Mouse (Mus musculus): ENCODE results near the gene Apol8. TPM values are rescaled to one million over a fixed set of nuclear protein-coding genes. Genes with fewer than 3 reads are reported as not detected.
A peak's percentile ranks its signal among the peaks of the same experiment; 100 is the strongest.

Gene Apol8
- total RNA-seq, 2 experiments from 2014 or later = 4.0 to 4.8 TPM

DNA sequence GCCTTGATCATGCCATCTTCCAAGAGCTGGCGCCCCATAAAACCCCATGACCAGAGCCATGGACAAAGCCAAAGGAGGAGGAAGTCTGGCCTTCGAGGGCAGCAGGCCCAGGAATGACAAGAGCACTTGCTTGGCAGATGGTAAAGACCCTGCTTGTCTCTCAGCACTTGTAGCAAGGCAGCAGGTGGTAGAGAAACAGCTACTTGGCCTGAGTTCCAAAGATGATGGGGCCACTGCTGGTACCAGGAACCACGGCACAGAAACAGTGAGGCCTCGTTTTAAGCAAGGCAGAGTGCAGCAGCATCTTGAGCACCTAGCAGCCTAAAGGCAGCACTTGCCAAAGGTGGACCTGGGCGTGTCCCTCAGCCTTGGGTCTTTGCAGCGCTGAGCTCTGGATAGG lies 31.6 kb upstream of the Apol8 start:
- DNase-seq (ENCODE audit: extremely low spot score in 1 of 2, low spot score in 1 of 2) = no peak

DNA sequence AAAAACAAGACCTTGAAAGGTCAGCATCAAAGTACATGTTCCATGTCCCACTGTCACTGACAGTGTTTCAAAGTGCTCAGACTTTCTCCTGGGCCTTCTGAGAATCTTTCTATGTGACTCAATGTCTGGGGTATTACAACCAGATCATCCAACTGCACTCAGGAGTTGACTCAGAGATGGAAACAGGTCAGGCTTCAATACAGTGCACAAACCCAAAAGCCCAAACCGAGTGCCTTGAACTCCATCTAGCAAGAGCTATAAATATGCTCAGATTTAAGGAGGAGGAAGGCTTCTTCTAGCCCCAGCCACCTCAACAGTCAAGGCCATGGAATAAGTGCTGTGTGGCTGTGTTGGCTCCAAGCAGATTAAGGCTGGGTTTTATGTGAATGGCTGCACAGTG lies 29.0 kb upstream of the Apol8 start:
- DNase-seq (ENCODE audit: extremely low spot score in 1 of 2, low spot score in 1 of 2) = no peak

DNA sequence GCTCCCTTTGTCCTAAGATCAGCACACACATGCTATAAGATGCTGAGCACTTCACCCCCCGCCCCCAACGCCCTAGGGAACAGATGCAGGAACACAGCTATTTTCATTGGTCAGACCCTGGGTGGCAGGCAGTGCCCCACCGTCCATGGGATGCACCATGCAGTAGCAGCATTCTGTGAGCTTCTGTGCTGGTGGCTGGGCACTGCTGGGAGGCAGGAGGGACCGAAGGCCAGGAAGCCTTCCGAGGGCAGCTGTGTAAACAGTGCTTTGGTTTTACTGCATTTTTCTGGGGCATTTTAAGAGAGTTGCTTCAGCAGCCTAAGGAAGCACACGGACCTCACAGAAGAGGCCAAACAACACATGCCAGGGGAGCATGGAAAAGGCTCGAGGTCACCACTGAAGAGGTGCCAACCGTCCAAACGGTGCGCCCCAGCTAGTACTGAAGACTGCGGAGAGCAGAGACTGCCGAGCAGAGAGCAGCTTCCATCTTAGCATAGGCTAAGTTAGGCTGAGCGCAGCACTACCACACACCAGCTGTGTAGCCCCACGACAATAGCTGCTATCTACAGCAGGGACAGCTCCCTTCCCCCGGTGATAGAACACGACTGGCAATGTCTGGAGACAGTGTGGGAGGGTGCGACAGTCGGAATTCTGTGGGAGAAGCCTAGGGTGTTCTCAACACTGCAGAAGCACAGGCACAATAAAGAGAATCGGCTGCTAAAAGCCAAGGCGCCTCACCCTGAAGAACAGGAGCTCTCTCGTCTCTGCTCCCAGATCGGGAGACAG lies 27.4 kb upstream of the Apol8 start:
- DNase-seq (ENCODE audit: extremely low spot score in 1 of 2, low spot score in 1 of 2) = no peak

DNA sequence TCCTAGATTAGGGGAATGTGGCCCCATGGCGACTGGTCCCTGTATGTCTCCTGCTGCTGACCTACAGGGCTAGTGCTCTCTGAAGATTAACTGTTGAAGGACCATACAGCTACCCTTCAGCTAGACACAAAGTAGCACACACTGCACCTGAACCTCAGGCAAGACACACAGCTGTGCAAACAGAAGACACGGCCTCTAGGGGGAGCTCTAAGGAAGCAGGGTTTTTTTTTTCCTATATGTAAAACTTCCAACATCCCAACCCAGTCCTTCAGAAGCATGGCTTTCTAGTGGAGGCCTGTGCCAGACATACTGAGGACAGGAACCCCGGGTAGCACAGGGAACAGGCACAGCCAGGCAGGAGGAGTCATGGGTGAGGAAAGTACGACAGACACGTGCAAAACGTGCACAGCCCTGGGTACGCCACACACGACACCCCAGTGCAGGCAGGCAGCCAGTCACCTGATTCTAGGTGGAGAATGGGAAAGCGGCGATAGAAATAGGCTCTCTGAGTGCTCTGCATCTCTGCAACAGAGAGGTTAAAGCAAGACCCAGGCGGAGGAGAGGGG lies 25.7 kb upstream of the Apol8 start:
- peak in 1 of 2 experiments; percentile 51 for DNase-seq (ENCODE audit: extremely low spot score in 1 of 2, low spot score in 1 of 2)

DNA sequence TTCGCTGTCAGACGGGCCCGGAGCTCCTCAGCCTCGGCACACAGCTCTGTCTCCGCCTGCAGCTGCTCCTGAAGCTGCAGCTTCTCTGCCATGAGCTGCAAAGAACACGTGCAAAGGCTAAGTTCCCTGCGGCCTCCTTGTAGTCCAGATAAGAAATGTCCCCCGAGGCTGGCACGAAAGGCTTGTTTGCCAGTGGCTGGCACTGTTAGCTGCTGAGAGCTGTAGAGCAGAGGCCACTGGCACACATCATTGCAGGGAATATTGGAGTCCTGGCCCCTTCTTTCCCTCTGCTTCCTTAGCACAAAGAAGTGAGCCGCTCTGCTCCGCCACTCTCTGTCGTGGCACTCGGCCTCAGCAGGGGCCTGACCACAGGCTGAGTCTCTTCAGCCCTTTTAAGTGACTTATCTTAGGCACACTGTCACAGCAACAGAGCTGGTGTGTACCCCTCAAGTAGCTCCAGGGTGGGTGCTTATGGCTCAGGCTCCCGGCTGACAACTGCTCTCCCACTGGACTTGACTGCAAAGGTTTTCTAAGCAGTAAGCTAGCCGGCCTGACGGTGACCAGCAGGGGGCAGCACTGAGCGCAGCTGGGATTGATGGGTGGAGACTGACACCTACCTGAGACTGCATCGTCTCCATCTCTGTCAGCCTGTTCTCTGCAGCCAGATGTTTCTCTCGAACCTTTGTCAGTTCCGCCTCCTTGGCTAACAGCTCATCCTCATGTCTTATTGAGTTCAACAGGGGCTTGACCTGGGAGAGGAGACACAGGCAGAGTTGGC lies 18.6 kb upstream of the Apol8 start:
- DNase-seq (ENCODE audit: extremely low spot score in 1 of 2, low spot score in 1 of 2) = peak; percentile 87 to 95

DNA sequence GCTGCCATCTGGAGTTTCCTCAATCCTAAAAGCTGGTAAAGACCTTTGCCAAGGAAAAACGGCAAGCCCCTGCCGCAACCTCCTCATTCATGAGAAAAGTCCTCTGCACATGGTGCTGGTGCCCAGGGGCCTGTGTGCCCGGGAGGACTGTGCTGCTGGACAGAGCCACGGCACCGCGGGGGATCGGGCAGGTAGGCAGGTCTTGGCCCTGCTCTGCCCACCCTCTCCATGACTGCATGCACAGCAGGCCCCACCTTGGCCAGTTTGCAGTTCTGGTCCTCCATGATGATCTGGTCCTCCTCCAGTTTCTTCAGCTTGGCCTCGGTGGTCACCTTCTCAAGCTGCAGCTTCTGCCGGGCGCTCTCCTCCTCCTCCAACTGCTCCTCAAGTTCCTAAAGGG lies 17.5 kb upstream of the Apol8 start:
- DNase-seq (ENCODE audit: extremely low spot score in 1 of 2, low spot score in 1 of 2) = no peak

DNA sequence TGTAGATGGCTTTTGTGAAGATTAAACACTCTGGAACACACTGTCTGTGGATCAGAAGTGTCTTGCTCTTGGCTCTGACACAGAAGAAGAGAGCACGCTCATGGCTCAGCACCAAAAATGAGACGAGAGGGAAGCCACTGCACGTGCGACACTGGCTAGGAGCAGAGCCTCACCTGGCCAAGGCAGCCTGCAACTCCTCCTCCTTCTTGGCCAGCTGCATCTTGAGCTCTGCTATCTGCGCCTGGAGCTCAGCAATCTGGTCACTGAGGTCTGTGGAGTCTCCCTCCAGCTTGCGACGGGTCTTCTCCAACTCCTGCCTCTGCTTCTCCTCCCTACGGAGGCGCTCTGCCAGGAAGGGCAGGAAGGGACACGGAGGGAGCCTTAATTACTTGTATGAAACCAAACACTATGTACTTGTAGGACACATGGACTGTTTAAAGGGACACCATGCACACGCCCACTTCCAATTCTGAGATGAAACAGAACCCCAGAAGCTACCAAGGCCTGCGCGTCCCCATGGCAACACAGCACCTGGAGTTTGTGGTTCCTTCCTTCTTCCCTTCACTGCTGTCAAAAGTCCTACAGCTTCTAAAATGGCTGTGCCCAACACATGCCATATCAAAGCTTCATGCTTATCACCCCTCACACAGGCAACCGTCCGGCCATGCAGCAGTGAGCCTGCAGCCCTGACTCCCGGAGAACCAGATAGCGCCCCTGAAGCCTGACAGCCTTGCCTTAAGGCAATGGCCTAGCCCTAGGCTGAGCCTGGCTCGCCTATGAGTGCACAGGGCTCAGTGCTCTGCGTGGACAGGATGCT lies 16.5 kb upstream of the Apol8 start:
- no peak for DNase-seq (ENCODE audit: extremely low spot score in 1 of 2, low spot score in 1 of 2)

DNA sequence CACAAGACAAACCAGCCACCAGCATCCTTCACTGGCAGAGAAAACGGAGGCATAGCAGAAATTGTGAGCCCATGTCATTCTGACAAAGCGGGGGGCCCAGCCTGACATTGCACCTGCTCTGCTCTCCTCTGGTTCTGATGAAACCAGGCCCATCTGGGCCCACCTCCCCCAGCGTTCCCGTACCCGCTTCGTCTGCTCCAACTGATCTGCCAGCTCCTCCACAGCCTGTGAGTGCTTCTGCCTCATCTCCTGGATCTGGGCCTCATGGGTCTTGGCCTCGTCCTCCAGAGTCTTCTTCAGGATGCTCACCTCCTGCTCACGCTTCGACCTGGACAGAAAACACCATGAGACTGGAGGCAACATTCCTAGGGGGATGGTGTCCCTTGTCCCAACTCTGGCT lies 14.1 kb upstream of the Apol8 start:
- DNase-seq (ENCODE audit: extremely low spot score in 1 of 2, low spot score in 1 of 2) = no peak

DNA sequence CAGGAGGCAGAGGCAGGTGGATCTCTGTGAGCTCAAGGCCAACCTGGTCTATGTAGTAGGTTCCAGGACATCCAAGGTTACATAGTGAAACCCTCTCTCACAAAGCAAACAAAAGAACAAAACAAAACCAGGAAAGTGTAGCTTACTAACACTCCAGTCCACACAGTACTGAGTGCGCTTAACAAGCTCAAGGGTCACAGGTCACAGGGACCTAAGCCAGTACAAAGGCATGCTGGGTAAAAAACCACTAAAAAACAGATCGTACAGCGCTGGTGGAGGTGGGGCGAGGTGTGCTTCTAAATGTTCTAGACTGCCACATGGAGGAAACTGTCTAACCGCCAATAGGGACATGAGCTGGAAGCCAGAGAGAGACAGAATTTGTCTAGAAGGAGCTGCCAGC lies 13.5 kb upstream of the Apol8 start:
- DNase-seq (ENCODE audit: extremely low spot score in 1 of 2, low spot score in 1 of 2) = no peak

DNA sequence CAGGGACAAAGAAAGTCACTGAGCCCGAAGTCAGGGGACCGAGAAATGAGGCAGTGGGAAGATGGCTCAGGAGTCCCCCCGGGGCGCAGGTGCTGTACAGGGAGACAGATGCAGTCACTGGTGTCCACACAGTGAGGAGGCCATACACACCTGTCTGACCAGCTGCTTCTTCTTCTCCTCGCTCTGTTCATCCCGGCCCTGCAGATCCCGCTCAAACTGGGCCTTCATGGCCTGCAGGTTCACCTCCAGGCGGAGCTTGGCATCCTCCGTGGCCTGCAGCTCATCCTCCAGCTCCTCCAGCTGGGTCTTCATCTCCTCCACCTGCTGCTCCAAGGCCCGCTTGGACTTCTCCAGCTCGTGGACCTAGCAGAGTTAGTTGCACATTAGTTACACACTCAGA lies 10.2 kb upstream of the Apol8 start:
- DNase-seq (ENCODE audit: extremely low spot score in 1 of 2, low spot score in 1 of 2) = no peak

DNA sequence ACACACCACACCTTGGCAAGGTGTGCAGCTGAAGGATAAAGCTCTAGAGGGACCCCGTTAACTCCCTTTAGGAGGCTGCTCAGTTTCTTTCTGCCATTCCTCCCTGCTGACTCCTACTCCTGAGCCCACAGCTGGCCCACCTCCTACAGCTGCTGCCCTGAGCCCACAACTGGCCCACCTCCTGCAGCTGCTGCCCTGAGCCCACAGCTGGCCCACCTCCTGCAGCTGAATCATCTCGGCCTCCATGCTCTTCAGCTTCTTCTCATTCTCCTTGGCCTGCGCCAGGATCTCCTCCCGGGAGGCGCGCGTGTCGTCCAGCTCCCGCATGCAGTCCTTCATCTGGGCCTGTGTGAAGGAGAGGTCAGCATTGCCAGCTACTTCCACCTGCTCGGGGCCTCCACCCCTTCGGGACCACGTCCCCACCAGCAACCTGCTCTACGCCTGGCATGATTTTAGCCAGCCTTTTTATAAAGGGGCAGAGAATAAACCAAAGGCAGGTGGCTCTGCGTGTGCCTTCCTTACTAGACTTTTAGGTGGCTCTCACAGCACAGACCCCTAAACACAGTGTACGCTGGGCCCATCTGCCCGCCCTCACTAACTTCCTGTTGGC lies 8.8 kb upstream of the Apol8 start:
- DNase-seq (ENCODE audit: extremely low spot score in 1 of 2, low spot score in 1 of 2) = no peak

DNA sequence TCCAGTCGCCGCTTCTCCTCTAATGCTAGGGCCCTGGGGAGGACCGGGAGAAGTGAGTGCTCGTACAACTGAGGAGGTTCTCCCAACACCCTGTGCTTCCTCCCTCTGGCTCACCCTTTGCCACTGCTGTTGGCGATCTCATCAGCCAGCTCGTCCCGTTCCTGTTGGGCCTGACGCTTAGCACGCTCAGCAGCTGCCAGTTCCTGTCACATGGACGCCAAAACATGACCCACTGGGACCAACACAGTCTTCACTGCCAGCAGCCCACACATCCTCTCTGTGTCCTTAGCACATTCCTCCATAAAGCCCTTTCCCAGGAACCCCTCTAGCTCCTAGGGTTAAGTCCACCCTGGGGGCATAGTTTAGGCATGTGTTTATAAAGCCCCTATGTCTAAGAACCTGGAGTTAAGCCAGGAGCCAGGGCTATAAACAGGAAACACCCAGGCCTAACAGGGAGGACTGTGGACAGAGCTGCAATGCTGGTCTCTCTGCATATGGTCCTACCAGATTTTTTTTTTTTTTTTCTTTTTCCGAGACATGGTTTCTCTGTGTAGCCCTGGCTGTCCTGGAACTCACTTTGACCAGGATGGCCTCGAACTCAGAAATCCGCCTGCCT lies 7.7 kb upstream of the Apol8 start:
- DNase-seq (ENCODE audit: extremely low spot score in 1 of 2, low spot score in 1 of 2) = no peak

DNA sequence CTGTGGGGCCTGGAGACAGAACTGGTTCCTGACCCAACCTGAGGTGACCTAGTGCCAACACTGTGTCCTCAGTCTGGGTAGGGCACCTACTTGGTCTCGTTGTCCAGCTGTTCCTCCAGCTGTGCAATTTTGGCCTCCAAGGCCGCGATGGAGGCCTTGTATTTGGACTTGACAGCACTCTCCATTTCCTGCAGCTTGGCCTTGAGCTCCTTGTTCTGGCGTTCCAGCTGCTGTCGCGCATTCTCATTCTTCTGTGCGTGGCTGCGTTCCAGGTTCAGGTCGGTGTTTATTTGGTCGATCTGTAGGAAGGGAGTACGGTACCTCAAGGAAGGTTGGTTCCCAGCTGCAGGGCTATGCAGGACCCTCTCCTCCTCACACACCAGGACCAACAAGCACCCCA lies 6.9 kb upstream of the Apol8 start:
- no peak for DNase-seq (ENCODE audit: extremely low spot score in 1 of 2, low spot score in 1 of 2)

DNA sequence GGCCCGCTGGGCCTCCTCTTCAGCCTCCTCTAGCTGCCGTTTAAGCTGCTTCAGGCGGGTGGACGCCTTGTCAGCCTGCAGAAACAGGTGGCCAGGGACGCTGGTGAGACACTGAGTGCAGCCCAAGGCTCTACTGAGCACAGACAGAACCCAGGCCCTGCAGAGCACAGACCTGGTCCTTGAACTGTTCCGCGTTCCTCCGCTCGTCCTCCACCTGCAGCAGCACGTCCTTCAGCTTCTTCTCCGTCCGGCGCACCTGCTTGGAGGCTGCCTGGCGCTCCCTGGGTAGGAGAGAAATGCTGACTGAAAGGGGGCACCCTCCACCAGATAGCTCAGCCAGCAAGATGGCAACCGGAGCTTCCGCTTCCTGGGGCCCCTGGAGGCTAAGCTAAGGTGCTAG lies 6.2 kb upstream of the Apol8 start:
- DNase-seq (ENCODE audit: extremely low spot score in 1 of 2, low spot score in 1 of 2) = no peak

DNA sequence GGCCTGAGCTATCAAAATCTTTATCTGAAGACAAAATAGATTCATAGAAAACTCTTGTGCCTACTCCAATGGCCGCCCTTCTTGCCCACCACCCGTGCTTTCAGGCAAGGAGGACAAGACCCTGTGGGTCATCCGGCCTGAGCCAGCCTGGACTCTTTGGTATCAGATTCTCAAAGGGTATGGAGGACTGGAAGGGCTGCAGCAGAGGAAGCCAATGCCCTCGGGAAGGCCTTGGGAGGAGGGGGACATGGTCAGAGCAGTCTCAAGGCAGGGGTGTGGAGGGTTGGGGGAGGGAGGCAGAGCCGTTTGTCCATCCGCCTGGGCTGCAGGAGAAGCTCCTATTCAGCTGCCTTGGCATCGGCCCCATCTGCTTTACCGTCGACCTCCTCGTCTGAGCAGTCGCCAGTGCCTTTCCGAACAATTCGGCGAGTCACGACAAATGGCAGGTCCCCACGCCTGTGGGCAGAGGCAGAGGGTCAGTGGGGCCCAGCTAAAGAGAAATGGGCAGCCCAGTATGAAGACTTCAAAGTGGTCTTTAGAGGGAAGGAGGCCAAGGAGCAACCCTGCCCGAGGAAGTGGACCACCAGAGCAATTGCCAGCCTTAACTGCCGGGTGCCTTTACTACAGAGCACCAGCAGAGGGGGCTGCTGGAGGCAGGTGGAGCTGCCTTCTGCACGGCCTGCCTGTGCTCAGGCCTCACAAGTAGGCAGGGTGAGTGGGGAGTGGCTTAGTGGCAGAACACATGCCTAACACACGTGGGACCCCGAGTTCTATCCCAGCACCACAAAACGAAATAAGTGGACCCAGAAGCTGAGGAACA lies 5.0 kb upstream of the Apol8 start:
- DNase-seq (ENCODE audit: extremely low spot score in 1 of 2, low spot score in 1 of 2) = peak in 1 of 2 experiments; percentile 56

DNA sequence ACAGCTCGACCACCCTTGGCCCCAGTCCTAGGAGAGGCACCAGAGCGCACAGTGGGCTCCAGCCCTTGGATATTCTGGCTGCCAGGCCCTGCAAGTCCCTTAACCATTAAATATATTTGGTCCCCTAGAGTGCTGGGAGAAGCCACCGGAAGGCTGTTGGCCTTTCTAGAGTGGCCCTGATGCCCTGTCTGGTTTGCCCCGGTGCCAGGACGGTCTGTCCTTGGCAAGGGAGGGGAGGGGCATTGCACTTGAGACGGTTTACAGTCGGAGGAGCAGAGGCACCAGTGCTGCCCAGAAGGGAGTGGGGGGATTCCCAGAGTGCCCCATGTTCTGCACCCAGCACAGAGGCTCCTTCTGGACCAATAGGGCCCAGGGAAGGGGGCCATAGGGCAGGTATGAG lies 4.3 kb upstream of the Apol8 start:
- no peak for DNase-seq (ENCODE audit: extremely low spot score in 1 of 2, low spot score in 1 of 2)

DNA sequence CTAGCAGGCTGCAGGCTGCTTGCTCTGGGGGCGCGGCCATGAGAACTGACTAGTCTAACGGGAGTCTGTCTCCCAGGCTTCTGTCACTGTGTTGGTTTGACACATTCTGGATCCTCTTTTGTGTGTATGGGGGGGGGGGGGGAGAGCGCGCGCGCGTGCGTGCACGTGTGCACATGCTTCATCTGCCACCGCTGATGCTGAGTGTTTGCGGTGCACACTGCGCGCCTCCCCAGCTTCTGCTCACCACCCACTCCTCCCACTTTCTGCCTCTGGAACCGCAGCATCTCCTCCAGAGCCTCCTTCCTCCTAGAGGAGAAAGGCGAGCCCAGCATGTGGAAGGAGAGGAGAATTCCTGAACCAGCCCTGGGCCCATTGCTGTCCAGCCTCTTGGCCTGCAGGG lies 3.2 kb upstream of the Apol8 start:
- DNase-seq (ENCODE audit: extremely low spot score in 1 of 2, low spot score in 1 of 2) = no peak

DNA sequence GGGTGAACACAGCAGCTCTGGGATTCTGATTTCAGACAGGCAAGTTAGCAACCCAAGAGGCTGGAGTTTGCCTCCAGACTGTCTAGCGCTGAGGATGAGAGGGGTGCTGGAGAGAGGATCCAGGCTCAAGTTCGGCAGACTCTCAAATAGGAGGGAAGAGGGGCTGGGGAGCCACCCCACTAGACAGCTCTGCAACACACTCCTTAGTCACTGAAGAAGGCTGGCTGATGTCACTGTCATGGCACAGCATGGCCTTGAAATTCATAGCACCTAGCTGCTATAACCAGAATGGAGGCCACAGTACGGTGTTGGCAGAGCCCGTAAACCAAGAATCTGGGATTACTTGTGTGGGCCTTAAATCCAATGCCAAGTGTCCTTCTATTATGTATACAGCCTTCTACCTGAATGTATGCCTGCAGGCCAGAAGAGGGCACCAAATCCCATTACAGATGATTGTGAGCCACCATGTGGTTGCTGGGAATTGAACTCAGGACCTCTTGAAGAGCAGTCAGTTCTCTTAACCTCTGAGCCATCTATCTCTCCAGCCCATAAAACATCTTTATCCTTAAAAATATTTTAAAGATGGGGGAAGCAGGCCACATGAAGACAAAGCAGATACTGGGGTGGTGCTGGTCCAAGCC lies 903 bp upstream of the Apol8 start:
- no peak for DNase-seq (ENCODE audit: extremely low spot score in 1 of 2, low spot score in 1 of 2)

DNA sequence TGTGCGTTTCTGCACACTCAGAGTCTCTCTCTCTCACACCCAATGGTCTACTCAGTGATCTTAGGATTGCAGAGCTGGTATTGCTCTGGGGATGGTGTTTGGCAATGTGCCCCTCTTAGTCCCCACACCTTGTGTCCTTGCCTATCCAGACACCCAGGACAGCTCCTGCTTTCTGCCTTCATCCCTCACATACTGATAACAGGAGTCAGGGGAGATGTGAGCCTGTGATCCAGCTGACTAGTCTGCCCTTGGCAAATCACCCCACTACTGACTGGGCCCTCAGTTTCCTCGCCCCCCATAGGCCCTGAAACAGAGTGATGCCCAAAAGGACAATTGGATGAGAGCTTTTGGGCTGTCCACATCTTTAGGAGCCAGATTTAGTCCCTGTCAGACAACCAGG lies 722 bp downstream of the Apol8 start:
- no peak for DNase-seq (ENCODE audit: extremely low spot score in 1 of 2, low spot score in 1 of 2)
